Mouse (Mus musculus) liver, adult 2 months (tissue): Measurements from ENCODE around the gene Ccnl2. TPM values are rescaled to one million over a fixed set of nuclear protein-coding genes. Genes with fewer than 3 reads are reported as not detected.
"Not testable (repeated sequence)": the region's sequence is repeated elsewhere in the genome, so short reads cannot be mapped to it uniquely, and the experiment has no call there.

ENCODE experiments used
- DNase-seq: peaks from one replicate; pipeline ENCODE4 v3.0.0-alpha.2; 2011; ENCODE audit warnings: low read depth, low spot score; ENCODE audit errors: extremely low read depth
- H3K27ac ChIP-seq: fragments of 200-500 bp; replicated peaks from 2 replicates; pipeline ENCODE4 v1.5.1; 2012; ENCODE audit warnings: low read depth, mild to moderate bottlenecking, control low read depth, inconsistent platforms, low read length; ENCODE audit not compliant: insufficient read depth
- H3K27me3 ChIP-seq: fragments of 200-500 bp; 2 replicates; pipeline ENCODE4 v1.6.1; 2012; ENCODE audit warnings: mild to moderate bottlenecking, moderate library complexity, low read length, inconsistent platforms; ENCODE audit not compliant: control insufficient read depth, insufficient read depth
- H3K36me3 ChIP-seq: fragments of 200-500 bp; 2 replicates; pipeline ENCODE4 v1.6.1; 2012; ENCODE audit warnings: low read length, inconsistent platforms; ENCODE audit not compliant: control insufficient read depth, insufficient read depth
- H3K4me1 ChIP-seq: fragments of 200-500 bp; 2 replicates; pipeline ENCODE4 v1.6.1; 2011; ENCODE audit warnings: low read length; ENCODE audit not compliant: control insufficient read depth, insufficient read depth
- H3K4me3 ChIP-seq: fragments of 200-500 bp; 2 replicates; pipeline ENCODE4 v1.5.1; 2011; ENCODE audit warnings: low read depth, mild to moderate bottlenecking, control low read depth, low read length, moderate library complexity; ENCODE audit not compliant: insufficient read depth
- H3K79me2 ChIP-seq: fragments of 200-500 bp; 2 replicates; pipeline ENCODE4 v1.6.1; 2012; ENCODE audit warnings: inconsistent platforms, mild to moderate bottlenecking, low read length, moderate library complexity; ENCODE audit not compliant: control insufficient read depth, insufficient read depth
- H3K9ac ChIP-seq: fragments of 200-500 bp; 2 replicates; pipeline ENCODE4 v1.6.1; 2012; ENCODE audit warnings: low read depth, mild to moderate bottlenecking, control low read depth, inconsistent platforms, low read length
- CTCF ChIP-seq: fragments of 200-500 bp; IDR thresholded peaks from 2 replicates; pipeline ENCODE4 v1.5.1; 2011; ENCODE audit warnings: low read depth, low read length, control low read depth
- POLR2A ChIP-seq: fragments of 200-500 bp; IDR thresholded peaks from 2 replicates; pipeline ENCODE4 v1.6.1; 2011; ENCODE audit warnings: low read length, control low read depth; ENCODE audit not compliant: insufficient read depth; ENCODE audit errors: extremely low read depth
- WGBS: fragments of 180-500 bp; shearing (Covaris S2); methylation state at CpG from one replicate; pipeline ENCODE4 v1.1.7; 2018; 5-methylcytosine and 5-hydroxymethylcytosine counted together
- polyA plus RNA-seq: library from polyadenylated mRNA; depleted of rRNA; stranded (reverse); fragments of >200 nt; gene quantifications from 2 replicates; pipeline ENCODE4 v1.2.3, GENCODE M21; 2012
- total RNA-seq: library from RNA; depleted of rRNA; stranded (reverse); fragments of >200 nt; gene quantifications from 2 replicates; pipeline ENCODE4 v1.2.3, GENCODE M21; 2014

Ccnl2 gene
- total and polyA plus RNA-seq, 2 experiments, result 56.1 to 61.8 TPM

DNA sequence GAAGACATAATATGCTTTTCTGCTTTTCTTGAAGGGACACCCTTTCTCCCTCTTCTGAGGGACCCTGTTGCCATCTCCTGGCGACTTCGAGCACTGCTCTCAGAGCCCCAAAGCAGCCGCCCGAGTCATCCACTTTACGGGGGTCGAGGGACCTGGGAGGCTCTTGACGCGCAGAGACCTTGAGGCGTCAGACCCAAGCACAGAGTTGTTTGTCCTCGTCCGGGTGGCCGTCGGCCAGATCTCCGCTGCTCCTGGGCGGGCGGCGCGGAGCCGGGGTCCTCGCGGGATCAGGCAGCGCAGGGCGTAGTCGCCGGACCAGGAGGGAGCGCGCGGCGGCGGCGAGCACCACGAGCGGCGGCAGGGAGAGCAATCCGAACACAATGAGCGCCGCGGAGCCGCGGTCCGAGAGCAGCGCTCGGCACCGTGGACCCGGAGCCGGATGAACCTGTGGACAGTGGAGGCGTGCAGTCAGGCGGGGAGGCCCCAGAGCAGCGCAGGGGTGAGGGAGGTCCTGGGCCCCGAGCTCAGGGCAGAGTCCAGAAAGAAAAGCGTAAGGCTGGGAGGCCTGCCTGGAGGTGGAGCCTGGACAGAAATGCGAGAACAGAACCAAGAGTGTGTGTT lies 28.1 kb upstream of the Ccnl2 start:
- H3K4me1 ChIP-seq, result no peaks in the 10 kb centered on the region; the same call in 1 of the 2 replicates
- peak; percentile 82 for DNase-seq
- H3K9ac ChIP-seq, result peak overlapping the region; percentile 98
- no peaks in the 10 kb centered on the region for H3K27me3 ChIP-seq
- H3K27ac ChIP-seq, result peak overlapping the region; percentile 97
- WGBS, result under 1% methylated on average over 51 of the region's 52 CpGs
- H3K4me3 ChIP-seq, result peak overlapping the region; percentile 74
- no peaks in the 10 kb centered on the region for H3K36me3 ChIP-seq
- no peaks in the 10 kb centered on the region for H3K79me2 ChIP-seq
- peak; percentile 66 for TF ChIP-seq CTCF
- TF ChIP-seq POLR2A, result peak; percentile 93

DNA sequence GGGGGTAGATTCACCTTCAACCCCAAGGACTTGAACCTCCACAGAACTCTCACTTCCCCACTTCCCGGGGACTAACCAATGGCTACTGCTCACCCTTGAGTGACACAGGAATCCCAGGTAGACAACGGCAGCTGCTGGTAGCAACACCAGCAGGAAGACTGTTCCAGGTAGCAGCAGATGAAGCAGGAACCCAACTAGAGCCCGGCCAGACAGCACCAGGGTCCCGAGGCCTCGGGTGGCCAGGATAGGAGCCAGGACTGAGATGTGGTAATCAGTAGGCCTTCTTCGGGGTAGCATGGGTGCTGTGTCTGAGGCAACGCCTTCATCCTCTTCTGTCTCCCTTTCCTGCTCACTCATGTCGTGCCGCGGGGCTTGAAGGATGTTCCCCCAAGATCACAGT lies 27.0 kb upstream of the Ccnl2 start:
- TF ChIP-seq CTCF (no peak), POLR2A (no peak)
- Histone ChIP-seq H3K27ac (no peak overlapping the region), H3K9ac (no peak overlapping the region), H3K4me3 (no peak overlapping the region), H3K36me3 (no peaks in the 10 kb centered on the region), H3K79me2 (no peaks in the 10 kb centered on the region), H3K4me1 (no peaks in the 10 kb centered on the region; the same call in 1 of the 2 replicates), H3K27me3 (no peaks in the 10 kb centered on the region)
- 95% methylated on average over 10 of the region's 10 CpGs for WGBS
- DNase-seq, result no peak

DNA sequence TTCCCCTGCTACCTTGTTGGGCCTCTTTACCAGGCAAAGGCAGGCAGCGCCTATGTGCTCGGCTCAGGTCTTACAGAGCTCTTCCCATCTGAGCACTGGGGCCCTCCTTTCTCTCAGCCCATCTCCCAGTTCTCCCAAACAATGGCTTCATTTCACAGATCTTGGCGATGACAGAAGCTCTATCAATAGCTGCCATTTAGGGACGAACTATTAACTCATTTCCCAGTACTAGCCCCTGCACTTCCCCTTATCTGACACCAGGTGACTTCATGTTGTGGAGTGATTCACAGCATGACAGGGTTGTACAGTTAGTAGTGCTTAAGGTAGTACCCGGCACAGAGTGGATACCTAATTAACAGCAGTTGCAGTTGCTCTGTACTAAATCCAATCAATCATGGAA lies 26.5 kb upstream of the Ccnl2 start, which contains the start of gene Tmem88b:
Tmem88b (minus strand) TSS at position 56 of the 400 bp plus-strand sequence.
- WGBS, result 83% methylated on average over 5 of the region's 5 CpGs
- DNase-seq, result no peak
- H3K4me3 ChIP-seq, result peak within 1 kb of the TSS; percentile 74; the same call in 1 of the 2 replicates
- H3K79me2 ChIP-seq, result no peaks in the 10 kb centered on the region
- no peak for TF ChIP-seq POLR2A
- TF ChIP-seq CTCF, result 0 out of 2 replicates have a peak, but pooled peaks have one; percentile 9
- H3K27me3 ChIP-seq, result no peaks in the 10 kb centered on the region
- peak within 1 kb of the TSS; percentile 97 for H3K27ac ChIP-seq
- no peaks in the 10 kb centered on the region; the same call in 1 of the 2 replicates for H3K4me1 ChIP-seq
- H3K36me3 ChIP-seq, result no peaks in the 10 kb centered on the region
- H3K9ac ChIP-seq, result peak within 1 kb of the TSS; percentile 98; the same call in 1 of the 2 replicates

DNA sequence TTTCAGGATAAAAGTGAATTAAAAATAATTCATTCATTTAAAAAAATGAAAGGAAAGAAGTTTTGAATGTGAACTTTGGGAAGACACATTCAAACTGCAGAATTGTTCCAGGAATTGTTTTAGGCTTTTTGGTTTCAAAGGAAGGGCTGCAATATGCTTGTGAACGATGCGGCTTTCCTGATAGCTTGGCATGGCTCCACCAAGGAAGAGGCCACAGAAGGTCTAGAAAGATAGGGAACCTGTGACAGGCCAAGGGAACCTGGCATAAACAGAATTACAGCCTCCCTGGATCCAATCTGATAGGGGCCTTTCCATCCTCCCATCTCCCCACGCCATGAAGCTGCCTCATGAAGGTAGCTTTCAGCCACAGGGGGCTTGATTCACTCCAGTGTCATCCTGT lies 24.0 kb upstream of the Ccnl2 start:
- Histone ChIP-seq H3K9ac (no peak overlapping the region), H3K36me3 (no peaks in the 10 kb centered on the region), H3K4me3 (no peak overlapping the region), H3K27me3 (no peaks in the 10 kb centered on the region), H3K79me2 (no peaks in the 10 kb centered on the region), H3K4me1 (no peaks in the 10 kb centered on the region; the same call in 1 of the 2 replicates), H3K27ac (no peak overlapping the region)
- TF ChIP-seq CTCF, result no peak
- no peak for TF ChIP-seq POLR2A
- no peak for DNase-seq
- 92% methylated on average over 3 of the region's 3 CpGs for WGBS

DNA sequence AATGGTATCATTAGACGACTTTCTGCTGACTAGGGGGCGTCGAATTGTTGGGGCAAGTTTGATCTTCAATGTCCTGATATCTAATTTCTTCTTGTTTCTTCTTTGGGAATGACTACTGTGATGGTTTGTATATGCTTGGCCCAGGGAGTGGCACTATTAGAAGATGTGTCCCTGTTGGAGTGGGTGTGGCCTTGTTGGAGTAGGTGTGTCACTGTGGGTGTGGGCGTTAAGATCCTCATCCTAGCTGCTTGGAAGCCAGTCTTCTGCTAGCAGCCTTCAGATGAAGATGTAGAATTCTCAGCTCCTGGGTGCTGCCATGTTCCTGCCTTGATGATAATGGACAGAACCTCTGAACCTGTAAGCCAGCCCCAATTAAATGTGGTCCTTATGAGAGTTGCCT lies 23.5 kb upstream of the Ccnl2 start:
- H3K27me3 ChIP-seq, H3K4me1 ChIP-seq, H3K27ac ChIP-seq, H3K9ac ChIP-seq, H3K36me3 ChIP-seq, H3K79me2 ChIP-seq, H3K4me3 ChIP-seq, DNase-seq: not testable (repeated sequence)
- 91% methylated on average over 4 of the region's 4 CpGs for WGBS

DNA sequence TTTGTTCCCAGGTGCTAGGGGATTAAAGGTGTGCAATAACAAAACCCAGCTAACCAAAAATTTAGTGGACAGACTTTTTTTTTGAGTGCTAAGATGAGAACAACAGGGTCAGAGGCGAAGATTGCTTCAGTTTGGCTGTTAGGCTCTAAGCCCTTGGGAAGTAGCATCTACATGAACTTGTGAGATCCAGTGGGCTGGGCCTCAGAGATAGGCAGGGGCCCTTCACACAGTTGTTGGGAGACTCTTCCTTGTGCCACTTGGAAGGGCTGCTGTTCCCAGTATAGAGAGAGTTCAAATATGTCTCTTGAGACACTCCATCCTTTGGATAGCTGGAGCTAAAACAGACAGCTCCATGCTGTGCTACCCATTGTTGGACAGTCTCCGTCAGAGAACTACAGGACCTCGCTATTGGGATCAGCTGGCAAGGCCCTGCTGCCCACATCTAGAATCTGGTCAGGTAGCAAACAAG lies 22.2 kb upstream of the Ccnl2 start, which contains the start of gene Ankrd65:
Ankrd65 (plus strand) TSS at position 419 of the 469 bp plus-strand sequence.
- no peak within 1 kb of the TSS for H3K4me3 ChIP-seq
- no peak for DNase-seq
- 81% methylated on average over 3 of the region's 3 CpGs for WGBS
- no peaks in the 10 kb centered on the region for H3K36me3 ChIP-seq
- no peak within 1 kb of the TSS for H3K9ac ChIP-seq
- H3K27me3 ChIP-seq, result no peaks in the 10 kb centered on the region
- H3K79me2 ChIP-seq, result no peaks in the 10 kb centered on the region
- H3K27ac ChIP-seq, result no peak within 1 kb of the TSS
- H3K4me1 ChIP-seq, result no peaks in the 10 kb centered on the region
- no peak for TF ChIP-seq POLR2A
- TF ChIP-seq CTCF, result no peak
